Mouse (Mus musculus): ENCODE data around the gene Tom1l2.

DNA sequence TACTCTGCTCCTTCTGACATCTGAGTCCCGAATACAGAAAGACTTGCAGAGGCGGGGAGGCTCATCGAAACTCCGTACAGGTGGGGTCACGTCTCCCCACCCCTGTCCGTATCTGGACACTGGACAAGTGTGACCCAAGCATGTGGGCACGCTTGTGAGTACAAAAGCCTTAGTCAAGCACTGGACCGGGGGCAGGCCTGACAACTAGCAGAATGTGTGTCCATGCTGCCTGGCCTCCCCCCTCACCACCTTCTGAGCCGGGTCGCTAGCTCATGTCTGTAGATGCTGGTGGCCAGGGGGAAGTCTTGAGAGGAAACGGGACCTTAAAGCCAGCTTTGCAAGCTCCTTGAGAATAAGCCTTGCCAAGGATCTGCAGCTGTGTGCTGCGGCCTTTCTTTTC is 140.9 kb downstream of the Tom1l2 start:
- no peak for TF ChIP-seq POLR2A (IDR thresholded peaks at IDR 0.05; ENCODE audit: borderline replicate concordance, low read depth, low read length)
- TF ChIP-seq CTCF (IDR thresholded peaks at IDR 0.05; ENCODE audit: low read depth, low read length): no peak

Data from bone marrow macrophage, adult 2 months (primary cell).